Mouse (Mus musculus): ENCODE data around the gene Fpgs.

DNA sequence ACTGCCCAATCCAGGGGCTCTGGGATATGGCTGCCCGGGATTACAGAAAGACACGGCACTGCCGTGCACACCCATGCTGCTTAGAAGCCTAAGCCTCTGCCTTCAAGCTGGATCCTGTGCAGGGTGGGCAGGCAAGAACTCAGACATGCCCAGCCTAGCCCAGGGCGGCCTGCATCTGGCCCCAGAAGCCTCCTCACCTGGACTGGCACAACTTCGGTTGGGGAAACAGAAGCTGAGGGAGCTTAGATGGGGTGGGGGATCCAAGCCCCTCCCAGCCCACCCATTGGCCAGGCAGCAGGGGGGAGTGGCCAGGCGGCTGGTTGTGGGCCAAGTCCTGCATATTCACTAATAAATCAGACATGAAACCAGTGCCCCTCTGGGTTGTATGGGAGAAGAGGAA is 22.2 kb downstream of the Fpgs start:
- no peak for TF ChIP-seq POLR2A (IDR thresholded peaks at IDR 0.05; ENCODE audit: borderline replicate concordance, extremely low read depth, insufficient read depth, insufficient read length, poor library complexity, severe bottlenecking)
- TF ChIP-seq CTCF (IDR thresholded peaks at IDR 0.05; ENCODE audit: borderline replicate concordance, extremely low read depth, insufficient read depth, insufficient read length): no peak

Measured in brain, embryonic 14.5 days (tissue).